Mouse (Mus musculus) stomach, postnatal 0 days (tissue): ENCODE data around the gene Noxo1. TPM values are rescaled to one million over a fixed set of nuclear protein-coding genes. Genes with fewer than 3 reads are reported as not detected.
A peak's percentile ranks its signal among the peaks of the same experiment; 100 is the strongest.

Experiments used
- ATAC-seq: fragments of 200-750 bp; cut with Nextera tagmentation; 2 replicates; pipeline ENCODE4 v1.8.0; 2017; ENCODE audit not compliant: low FRiP score, low TSS enrichment
- DNase-seq: peaks from one replicate; pipeline ENCODE4 v3.0.0-alpha.2; 2016; ENCODE audit warnings: low spot score
- H3K27ac ChIP-seq: fragments of 300-500 bp; sonication (generic); replicated peaks from 2 replicates; pipeline ENCODE4 v1.5.1; 2014; ENCODE audit warnings: mild to moderate bottlenecking, control low read depth
- H3K27me3 ChIP-seq: fragments of 300-500 bp; sonication (generic); 2 replicates; pipeline ENCODE4 v1.6.1; 2014; ENCODE audit warnings: low read length; ENCODE audit not compliant: control insufficient read depth, insufficient read depth
- H3K36me3 ChIP-seq: fragments of 300-500 bp; sonication (generic); 2 replicates; pipeline ENCODE4 v1.6.1; 2014; ENCODE audit warnings: low read length, mixed read lengths; ENCODE audit not compliant: control insufficient read depth, insufficient read depth
- H3K4me1 ChIP-seq: fragments of 300-500 bp; sonication (generic); replicated peaks from 2 replicates; pipeline ENCODE4 v1.6.1; 2014; ENCODE audit warnings: antibody characterized with exemption; ENCODE audit not compliant: control insufficient read depth, insufficient read depth
- H3K4me2 ChIP-seq: fragments of 300-500 bp; sonication (generic); replicated peaks from 2 replicates; pipeline ENCODE4 v1.6.1; 2014; ENCODE audit warnings: low read depth, mild to moderate bottlenecking, control low read depth, moderate library complexity
- H3K4me3 ChIP-seq: fragments of 300-500 bp; sonication (generic); 2 replicates; pipeline ENCODE4 v1.5.1; 2014; ENCODE audit warnings: low read depth, low read length, control low read depth
- H3K9ac ChIP-seq: fragments of 300-500 bp; sonication (generic); 2 replicates; pipeline ENCODE4 v1.6.1; 2014; ENCODE audit warnings: mild to moderate bottlenecking, low read length, control low read depth, mixed read lengths
- H3K9me3 ChIP-seq: fragments of 300-500 bp; sonication (generic); 2 replicates; pipeline ENCODE4 v1.6.1; 2016; ENCODE audit warnings: low read length; ENCODE audit not compliant: control insufficient read depth
- CTCF ChIP-seq: IDR thresholded peaks from 2 replicates; pipeline ENCODE4 v1.5.1; 2016; ENCODE audit warnings: antibody characterized with exemption, low read depth, mild to moderate bottlenecking, moderate library complexity
- EP300 ChIP-seq: optimal IDR thresholded peaks from 2 replicates; pipeline ENCODE3; 2016; ENCODE audit warnings: antibody characterized with exemption
- WGBS: fragments of 180-500 bp; shearing (Covaris S2); extraction: QIAGEN DNeasy Blood & Tissue Kit; methylation state at CpG from one replicate; pipeline ENCODE4 v1.1.7; 2014; 5-methylcytosine and 5-hydroxymethylcytosine counted together
- polyA plus RNA-seq: library from polyadenylated mRNA; unstranded; fragments of >200 nt; fragmentation: Nextera tagmentation; extraction: Ambion mirVana; gene quantifications from 2 replicates; pipeline ENCODE4 v1.2.1, GENCODE M21; 2015

The Noxo1 gene
- polyA plus RNA-seq, 1 experiment from 2014 or later = 3.3 TPM

- H3K27me3 ChIP-seq = no peaks in the 10 kb centered on the region
- ATAC-seq (peak; percentile 22; the same call in 1 of the 2 replicates), DNase-seq (peak; percentile 57)
- peak within 1 kb of the TSS; percentile 74 for H3K27ac ChIP-seq
- peak within 1 kb of the TSS; percentile 71 for H3K4me3 ChIP-seq
- peak within 1 kb of the TSS; percentile 87 for H3K9ac ChIP-seq
- WGBS = under 1% methylated on average over 29 of the region's 41 CpGs
- no peaks in the 10 kb centered on the region for H3K36me3 ChIP-seq
- no peaks in the 10 kb centered on the region for H3K9me3 ChIP-seq
- H3K4me1 ChIP-seq = no peaks in the 10 kb centered on the region; the same call in 1 of the 2 replicates
- H3K4me2 ChIP-seq = peak within 1 kb of the TSS; percentile 99
- TF ChIP-seq CTCF (no peak), EP300 (no peak)
Observed at GRCm38 (mm10) chr17:24650070-24650616, 45.9 kb upstream of the Noxo1 start, which contains the start of gene Slc9a3r2. TSS of gene Slc9a3r2 (minus strand) at chr17:24650327.

GRCm38 (mm10) chr17:24650766-24651165 is 45.3 kb upstream of the Noxo1 start:
- Histone ChIP-seq H3K4me1 (no peaks in the 10 kb centered on the region), H3K9me3 (no peaks in the 10 kb centered on the region), H3K4me2 (no peak overlapping the region), H3K27me3 (no peaks in the 10 kb centered on the region), H3K4me3 (no peak overlapping the region), H3K27ac (no peak overlapping the region), H3K36me3 (no peaks in the 10 kb centered on the region), H3K9ac (no peak overlapping the region)
- 79% methylated on average over 4 of the region's 4 CpGs for whole genome bisulfite sequencing
- DNase-seq = no peak
- ATAC-seq = no peak
- TF ChIP-seq EP300 (no peak), CTCF (no peak)

- Histone ChIP-seq H3K27me3 (no peaks in the 10 kb centered on the region), H3K9ac (no peak overlapping the region), H3K27ac (no peak overlapping the region), H3K4me3 (no peak overlapping the region), H3K36me3 (no peaks in the 10 kb centered on the region), H3K4me2 (no peak overlapping the region), H3K4me1 (no peaks in the 10 kb centered on the region), H3K9me3 (no peaks in the 10 kb centered on the region)
- TF ChIP-seq CTCF (no peak), EP300 (no peak)
- no peak for DNase-seq
- WGBS = 56% methylated on average over 3 of the region's 3 CpGs
- ATAC-seq = no peak
Observed at GRCm38 (mm10) chr17:24651835-24652234, 44.2 kb upstream of the Noxo1 start.

GRCm38 (mm10) chr17:24653967-24654710 is 41.9 kb upstream of the Noxo1 start:
- Histone ChIP-seq H3K4me2 (peak overlapping the region; percentile 56), H3K27ac (no peak overlapping the region; the same call in 1 of the 2 replicates), H3K9me3 (no peaks in the 10 kb centered on the region), H3K36me3 (no peaks in the 10 kb centered on the region), H3K4me3 (peak overlapping the region; percentile 21; the same call in 1 of the 2 replicates), H3K4me1 (peaks cover 6% of the 10 kb centered on the region; the same call in 1 of the 2 replicates), H3K9ac (no peak overlapping the region), H3K27me3 (no peaks in the 10 kb centered on the region; the same call in 1 of the 2 replicates)
- TF ChIP-seq EP300 (no peak), CTCF (peak; percentile 99)
- DNase-seq = peak; percentile 87
- peak; percentile 68 for ATAC-seq
- WGBS = 3% methylated on average over 19 of the region's 19 CpGs

- DNase-seq (no peak), ATAC-seq (no peak)
- no peak overlapping the region for H3K9ac ChIP-seq
- no peak overlapping the region for H3K4me2 ChIP-seq
- no peaks in the 10 kb centered on the region; the same call in 1 of the 2 replicates for H3K27me3 ChIP-seq
- no peak for TF ChIP-seq CTCF
- no peak for TF ChIP-seq EP300
- H3K4me1 ChIP-seq = peaks cover 6% of the 10 kb centered on the region; the same call in 1 of the 2 replicates
- H3K27ac ChIP-seq = no peak overlapping the region
- 71% methylated on average over 4 of the region's 4 CpGs for WGBS
- H3K36me3 ChIP-seq = no peaks in the 10 kb centered on the region
- H3K9me3 ChIP-seq = no peaks in the 10 kb centered on the region
- H3K4me3 ChIP-seq = no peak overlapping the region
Observed at GRCm38 (mm10) chr17:24654969-24655368, 41.1 kb upstream of the Noxo1 start.
